Mouse (Mus musculus) bone marrow, adult 2 months (tissue): ENCODE data around the gene Zfp518a.

Experiments
- CTCF ChIP-seq: fragments of 200-500 bp; IDR thresholded peaks from 2 replicates; pipeline ENCODE4 v1.5.1; 2011; ENCODE audit warnings: low read length, control low read depth; ENCODE audit not compliant: control insufficient read depth, insufficient read depth
- POLR2A ChIP-seq: fragments of 200-500 bp; IDR thresholded peaks from 2 replicates; pipeline ENCODE4 v1.6.1; 2011; ENCODE audit warnings: low read depth, mild to moderate bottlenecking, control low read depth, low read length, borderline replicate concordance; ENCODE audit not compliant: control insufficient read depth

GRCm38 (mm10) chr19:40943552-40943951 is 49.0 kb downstream of the Zfp518a start:
- no peak for TF ChIP-seq POLR2A
- no peak for TF ChIP-seq CTCF
